Mouse (Mus musculus) urinary bladder, adult 2 months (tissue): ENCODE measurements around the gene Romo1. TPM values are rescaled to one million over a fixed set of nuclear protein-coding genes. Genes with fewer than 3 reads are reported as not detected.
"Not testable (repeated sequence)": the region's sequence is repeated elsewhere in the genome, so short reads cannot be mapped to it uniquely, and the experiment has no call there.

Experiments
- DNase-seq: peaks from one replicate; pipeline ENCODE4 v3.0.0; 2022; ENCODE audit warnings: low spot score
- polyA plus RNA-seq: library from polyadenylated mRNA; depleted of rRNA; stranded (reverse); fragments of >200 nt; gene quantifications from 2 replicates; pipeline ENCODE4 v1.2.3, GENCODE M21; 2012; rRNA removed

The Romo1 gene
- polyA plus RNA-seq, 1 experiment = 265 TPM

DNA sequence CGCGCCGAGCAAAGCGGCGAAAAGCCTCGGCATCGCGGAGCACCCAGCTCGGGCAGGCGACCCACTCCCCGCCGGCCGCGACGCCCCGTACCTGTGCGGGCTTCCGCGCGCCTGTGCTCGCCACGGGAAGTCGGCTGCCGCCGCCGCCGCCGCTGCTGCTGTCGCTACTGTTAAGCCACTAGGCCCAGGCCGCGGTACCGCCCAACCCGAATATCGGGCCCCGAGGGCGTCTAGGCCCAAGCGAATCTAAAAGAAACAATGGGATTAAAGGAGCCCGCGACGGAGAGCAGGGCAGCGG is 35.9 kb downstream of the Romo1 start:
- DNase-seq = no peak

GRCm38 (mm10) chr2:156180094-156180821 is 36.4 kb downstream of the Romo1 start, which contains the start of gene Rbm39:
Gene Rbm39, minus strand, starts transcription at chr2:156180238.
- peak; percentile 100 for DNase-seq

DNA sequence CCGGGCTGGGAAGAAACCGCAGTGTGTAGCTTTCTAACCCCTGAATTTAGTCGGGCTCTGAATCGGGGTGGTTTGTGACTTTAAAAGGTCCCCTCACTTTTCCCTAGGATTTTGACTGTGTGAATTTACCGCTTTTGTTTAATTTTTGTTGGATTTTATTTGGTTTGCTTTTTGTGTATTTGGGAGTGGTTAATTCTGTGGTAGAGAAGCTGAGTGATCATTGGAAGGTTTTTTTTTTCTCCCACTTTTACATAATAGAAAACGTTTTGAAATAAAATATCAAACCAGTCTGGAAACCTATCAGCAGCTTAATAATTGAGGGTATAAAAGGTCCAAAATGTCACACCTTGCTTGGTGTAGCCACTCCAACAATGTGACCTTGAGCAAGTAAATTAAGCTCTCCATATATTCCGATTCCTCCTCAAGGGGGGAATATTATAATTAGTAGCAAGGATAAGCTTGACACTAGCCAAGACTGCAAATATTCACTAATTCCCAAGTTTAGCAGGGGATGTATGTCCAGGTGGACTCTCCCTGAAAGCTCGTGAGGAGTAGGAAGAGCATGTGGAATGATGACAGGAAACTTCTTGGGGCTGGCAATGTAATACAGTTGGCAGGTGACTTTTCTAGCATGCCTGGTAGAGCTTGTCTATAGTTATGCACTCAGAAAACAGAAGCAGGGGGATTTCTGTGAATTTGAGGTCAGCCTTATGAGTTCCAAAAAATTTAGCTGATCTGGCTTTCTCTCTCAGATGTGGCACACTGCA is 37.2 kb downstream of the Romo1 start:
- DNase-seq = no peak

DNA sequence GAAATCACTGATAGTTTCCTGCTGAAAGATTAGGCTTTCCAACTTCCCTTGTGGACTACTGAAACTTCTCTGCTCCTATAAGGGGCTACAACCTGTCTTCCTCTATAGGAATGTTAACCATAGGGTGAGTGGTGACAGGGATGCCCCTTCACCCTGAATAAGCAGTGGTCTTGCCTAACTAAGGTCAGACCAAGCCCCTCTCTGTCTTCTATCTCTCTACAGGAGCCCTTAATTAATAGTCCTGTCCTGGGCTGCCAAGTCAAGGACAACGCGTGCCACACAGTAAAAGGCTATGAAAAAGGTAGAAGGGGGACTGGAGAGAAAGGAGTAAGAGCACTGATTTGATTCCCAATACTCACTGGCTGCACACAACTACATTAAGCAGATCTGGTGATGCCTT is 37.8 kb downstream of the Romo1 start:
- no peak for DNase-seq

DNA sequence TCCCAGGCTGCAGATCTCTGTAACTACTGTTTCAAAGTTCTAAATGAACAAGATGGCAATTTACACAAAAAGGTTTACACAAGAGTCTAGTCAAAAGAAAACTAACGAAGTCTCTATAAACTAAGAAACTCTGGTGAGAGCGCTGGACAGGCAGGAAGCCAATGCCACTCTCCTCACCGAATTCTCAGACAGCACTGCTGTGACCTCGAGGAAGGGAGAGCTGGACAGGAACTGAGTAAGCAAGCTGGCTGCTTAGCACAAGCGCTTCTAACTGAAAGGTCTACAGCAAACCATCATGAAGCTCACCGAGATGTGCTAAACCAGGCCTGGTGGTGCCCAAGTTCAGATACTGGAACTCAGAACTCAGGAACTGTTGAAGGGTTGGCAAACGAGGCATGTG is 45.4 kb downstream of the Romo1 start:
- not testable (repeated sequence) for DNase-seq

GRCm38 (mm10) chr2:156190004-156190896 is 46.4 kb downstream of the Romo1 start:
- no peak for DNase-seq

GRCm38 (mm10) chr2:156191540-156191939 is 47.7 kb downstream of the Romo1 start:
- no peak for DNase-seq

GRCm38 (mm10) chr2:156192068-156192467 is 48.2 kb downstream of the Romo1 start:
- no peak for DNase-seq

GRCm38 (mm10) chr2:156193066-156193862 is 49.4 kb downstream of the Romo1 start:
- DNase-seq = no peak

DNA sequence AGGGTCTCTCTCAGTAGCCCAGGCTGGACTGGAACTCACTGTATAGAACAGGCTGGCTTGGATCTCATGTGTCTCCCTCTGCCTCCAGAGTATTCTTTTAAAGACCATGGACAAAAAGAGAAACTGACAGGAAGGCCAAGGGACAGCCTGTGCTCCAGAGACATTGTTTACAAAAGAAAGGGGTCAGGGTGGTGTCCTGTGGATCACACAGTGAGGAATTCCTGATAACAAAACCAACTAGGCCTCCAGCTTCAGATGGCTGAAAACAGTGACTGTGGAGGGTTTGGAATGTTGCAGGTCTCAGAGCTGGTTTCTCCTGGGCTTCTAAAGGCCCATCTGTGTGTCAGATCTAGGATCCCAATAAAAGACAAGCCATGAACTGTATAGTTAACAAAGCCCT is 50.7 kb downstream of the Romo1 start:
- no peak for DNase-seq

Other genes with a start within 250 kb of the Romo1 start
- 47.0 and 60.2 TPM in 2 replicates for gene Uqcc1, start 213.7 kb upstream of the Romo1 start, polyA plus RNA-seq
- gene Gm15557, start 203.3 kb upstream of the Romo1 start, polyA plus RNA-seq = not detected in 2 replicates
- gene Gdf5, start 198.7 kb upstream of the Romo1 start, polyA plus RNA-seq = 1.5 and 1.7 TPM in 2 replicates
- 11.7 and 13.4 TPM in 2 replicates for gene Cep250, start 187.6 kb upstream of the Romo1 start, polyA plus RNA-seq
- 2.3 and 4.7 TPM in 2 replicates for gene 6430550D23Rik, start 136.1 kb upstream of the Romo1 start, polyA plus RNA-seq
- 190 and 196 TPM in 2 replicates for gene Ergic3, start 136.0 kb upstream of the Romo1 start, polyA plus RNA-seq
- gene Fer1l4, start 91.1 kb upstream of the Romo1 start, polyA plus RNA-seq = 121 and 126 TPM in 2 replicates
- gene Spag4, start 78.9 kb upstream of the Romo1 start, polyA plus RNA-seq = 4.4 and 5.1 TPM in 2 replicates
- gene Cpne1, start 32.1 kb upstream of the Romo1 start, polyA plus RNA-seq = 46.2 and 60.5 TPM in 2 replicates
- gene Rbm12, start 32.1 kb upstream of the Romo1 start, polyA plus RNA-seq = 4.6 and 7.5 TPM in 2 replicates
- gene Gm28036, start 16.9 kb upstream of the Romo1 start, polyA plus RNA-seq = 4.2 and 5.1 TPM in 2 replicates
- gene Nfs1, start 147 bp downstream of the Romo1 start, polyA plus RNA-seq = 38.6 and 49.2 TPM in 2 replicates
- gene Rbm39, start 36.2 kb downstream of the Romo1 start, polyA plus RNA-seq = 131 and 161 TPM in 2 replicates
- gene Phf20, start 52.4 kb downstream of the Romo1 start, polyA plus RNA-seq = 13.2 and 15.4 TPM in 2 replicates
- gene Cnbd2, start 168.3 kb downstream of the Romo1 start, polyA plus RNA-seq = 3.4 and 4.5 TPM in 2 replicates
- gene Scand1, start 168.7 kb downstream of the Romo1 start, polyA plus RNA-seq = 71.0 and 72.5 TPM in 2 replicates